Mouse (Mus musculus) midbrain, embryonic 12.5 days (tissue): ENCODE measurements around the gene Ccdc172. TPM values are rescaled to one million over a fixed set of nuclear protein-coding genes. Genes with fewer than 3 reads are reported as not detected.

Experiments
- ATAC-seq: fragments of 200-750 bp; cut with Nextera tagmentation; 2 replicates; pipeline ENCODE4 v1.8.0; 2017; ENCODE audit warnings: low read depth, moderate TSS enrichment, moderate library complexity; ENCODE audit not compliant: low FRiP score
- H3K27ac ChIP-seq: fragments of 300-500 bp; sonication (generic); replicated peaks from 2 replicates; pipeline ENCODE4 v1.5.1; 2016; ENCODE audit warnings: mild to moderate bottlenecking
- H3K27me3 ChIP-seq: fragments of 300-500 bp; sonication (generic); 2 replicates; pipeline ENCODE4 v1.6.1; 2016; ENCODE audit warnings: mild to moderate bottlenecking
- H3K36me3 ChIP-seq: fragments of 300-500 bp; sonication (generic); 2 replicates; pipeline ENCODE4 v1.6.1; 2016
- H3K4me1 ChIP-seq: fragments of 300-500 bp; sonication (generic); 2 replicates; pipeline ENCODE4 v1.6.1; 2016
- H3K4me2 ChIP-seq: fragments of 300-500 bp; sonication (generic); replicated peaks from 2 replicates; pipeline ENCODE4 v1.6.1; 2016; ENCODE audit warnings: mild to moderate bottlenecking, moderate library complexity
- H3K4me3 ChIP-seq: fragments of 300-500 bp; sonication (generic); 2 replicates; pipeline ENCODE4 v1.5.1; 2016; ENCODE audit warnings: mild to moderate bottlenecking
- H3K9ac ChIP-seq: fragments of 300-500 bp; sonication (generic); replicated peaks from 2 replicates; pipeline ENCODE4 v1.6.1; 2016; ENCODE audit warnings: mild to moderate bottlenecking, moderate library complexity
- H3K9me3 ChIP-seq: fragments of 300-500 bp; sonication (generic); 2 replicates; pipeline ENCODE4 v1.6.1; 2016; ENCODE audit warnings: mild to moderate bottlenecking
- WGBS: fragments of 180-500 bp; shearing (Covaris S2); methylation state at CpG from one replicate; pipeline ENCODE4 v1.1.7; 2016; 5-methylcytosine and 5-hydroxymethylcytosine counted together
- polyA plus RNA-seq: library from polyadenylated mRNA; unstranded; fragments of >200 nt; fragmentation: Nextera tagmentation; extraction: Ambion mirVana; gene quantifications from 2 replicates; pipeline ENCODE4 v1.2.1, GENCODE M21; 2016

The Ccdc172 gene
- not detected in 2 replicates for polyA plus RNA-seq

DNA sequence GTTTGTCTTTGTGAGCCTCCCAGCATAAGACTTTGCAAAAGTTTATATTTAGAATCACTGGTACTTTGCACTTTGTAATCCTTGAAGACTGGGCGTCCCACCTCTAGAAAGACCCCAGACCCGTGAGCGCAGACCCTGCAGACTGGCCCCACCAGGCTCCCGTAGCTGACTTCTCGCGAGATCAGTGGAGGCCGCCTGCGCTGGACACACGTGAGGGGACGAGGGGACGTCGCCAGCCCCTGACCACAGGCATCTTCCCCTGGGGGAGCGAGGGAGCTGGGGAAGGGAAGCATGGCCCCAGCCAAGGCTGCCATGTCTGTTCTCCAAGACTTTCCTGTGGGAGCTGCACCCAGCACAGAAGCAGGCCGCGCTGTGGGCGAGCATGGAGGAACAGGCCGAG lies at the start of gene Ccdc172:
TSS of gene Ccdc172 (plus strand) at position 176 of the 400 bp plus-strand sequence.
- Histone ChIP-seq H3K9ac (no peak within 1 kb of the TSS), H3K4me3 (no peak within 1 kb of the TSS), H3K36me3 (no peaks in the 10 kb centered on the region), H3K27me3 (no peaks in the 10 kb centered on the region), H3K27ac (no peak within 1 kb of the TSS), H3K4me2 (no peak within 1 kb of the TSS), H3K9me3 (no peaks in the 10 kb centered on the region), H3K4me1 (no peaks in the 10 kb centered on the region)
- 95% methylated on average over 17 of the region's 17 CpGs for WGBS
- no peak for ATAC-seq

DNA sequence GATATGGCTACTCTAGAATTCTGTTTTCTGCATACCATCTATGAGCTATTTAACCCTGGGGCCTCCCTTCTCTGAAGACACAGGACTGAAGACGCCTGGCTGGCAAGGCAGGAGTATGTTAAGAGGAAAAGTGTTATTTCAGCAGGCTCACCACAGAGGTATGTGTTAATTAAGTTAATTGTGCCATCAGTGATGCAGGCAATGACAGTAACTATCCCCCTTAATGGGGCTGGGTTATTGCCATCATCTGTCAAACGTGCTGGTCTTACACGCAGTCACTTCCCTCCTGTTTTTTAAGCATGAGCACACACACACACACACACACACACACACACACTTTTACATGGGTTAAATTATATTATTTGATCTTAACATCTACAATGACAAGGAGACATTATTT lies 48.0 kb upstream of the Ccdc172 start:
- 79% methylated on average over 3 of the region's 3 CpGs for WGBS
- no peak overlapping the region for H3K4me2 ChIP-seq
- H3K36me3 ChIP-seq, result no peaks in the 10 kb centered on the region
- ATAC-seq, result no peak
- H3K9me3 ChIP-seq, result no peaks in the 10 kb centered on the region
- H3K27ac ChIP-seq, result no peak overlapping the region
- H3K4me3 ChIP-seq, result no peak overlapping the region
- H3K9ac ChIP-seq, result no peak overlapping the region
- H3K27me3 ChIP-seq, result no peaks in the 10 kb centered on the region
- H3K4me1 ChIP-seq, result peaks cover 17% of the 10 kb centered on the region

DNA sequence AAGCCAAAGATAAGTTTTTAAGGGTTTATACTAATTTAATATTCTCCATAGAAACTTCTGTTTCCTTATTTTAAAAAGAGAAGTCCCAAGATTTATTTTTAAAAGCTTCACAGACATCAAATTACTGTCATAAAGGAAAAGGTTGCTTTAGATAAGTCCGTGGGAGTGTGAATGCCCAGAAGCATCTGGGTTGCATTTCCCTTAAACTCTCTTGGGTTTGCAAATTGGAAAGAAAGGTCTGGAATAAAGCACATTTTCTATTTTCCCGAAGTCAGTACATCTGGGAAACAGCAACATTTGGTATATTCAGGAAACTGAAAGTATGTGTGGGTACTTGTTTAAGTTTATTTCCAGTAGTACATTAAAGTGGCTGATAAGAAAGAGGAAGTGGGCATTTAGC lies 43.5 kb upstream of the Ccdc172 start:
- Histone ChIP-seq H3K27ac (no peak overlapping the region), H3K9ac (no peak overlapping the region), H3K4me3 (no peak overlapping the region), H3K4me2 (no peak overlapping the region), H3K27me3 (no peaks in the 10 kb centered on the region), H3K4me1 (0 out of 2 replicates have a peak, but pooled peaks cover 8% of the 10 kb centered on the region), H3K36me3 (no peaks in the 10 kb centered on the region), H3K9me3 (no peaks in the 10 kb centered on the region)
- no peak for ATAC-seq
- 57% methylated on average over 2 of the region's 2 CpGs for WGBS

DNA sequence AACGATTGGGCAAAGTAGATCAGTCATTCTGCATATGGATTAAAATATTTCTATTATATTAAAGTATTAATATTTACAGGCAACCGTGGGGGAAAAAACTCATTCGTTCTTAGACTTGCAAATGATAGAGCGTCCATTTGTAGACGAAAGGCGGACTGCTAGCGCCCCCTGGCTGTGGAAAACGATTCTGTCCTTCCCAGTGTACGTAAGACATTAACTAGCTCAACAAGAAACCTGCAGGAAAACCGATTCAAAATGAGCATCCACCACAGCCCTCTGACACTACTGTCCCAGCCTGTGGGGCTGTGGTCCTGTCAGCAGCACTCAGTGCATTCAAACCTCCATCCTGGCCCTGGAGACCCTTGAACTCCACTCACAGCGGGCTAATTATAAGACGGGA lies 42.4 kb upstream of the Ccdc172 start:
- Histone ChIP-seq H3K4me2 (no peak overlapping the region), H3K4me1 (0 out of 2 replicates have a peak, but pooled peaks cover 8% of the 10 kb centered on the region), H3K9me3 (no peaks in the 10 kb centered on the region), H3K36me3 (no peaks in the 10 kb centered on the region), H3K27ac (no peak overlapping the region), H3K27me3 (no peaks in the 10 kb centered on the region), H3K9ac (no peak overlapping the region), H3K4me3 (no peak overlapping the region)
- ATAC-seq, result no peak
- WGBS, result 17% methylated on average over 12 of the region's 12 CpGs

DNA sequence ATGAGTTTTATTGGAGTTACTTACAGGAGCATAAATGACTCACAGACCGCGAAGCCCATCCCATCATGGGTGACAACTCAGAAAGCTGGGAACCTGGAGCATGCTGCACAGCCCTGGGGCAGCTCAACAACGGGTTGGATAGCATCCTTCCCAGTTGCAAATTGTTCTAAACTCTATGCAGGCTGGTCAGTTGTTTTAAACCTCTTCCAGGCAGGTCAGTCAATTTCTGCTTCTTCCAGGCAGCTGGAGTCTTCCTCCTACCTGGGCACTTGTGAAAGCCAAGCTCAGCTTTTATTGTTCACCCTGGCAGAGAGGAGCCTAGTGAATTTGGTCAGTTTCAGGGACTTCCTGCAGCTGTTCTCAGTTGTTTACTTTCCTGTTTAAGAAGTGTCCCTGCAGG lies 37.5 kb upstream of the Ccdc172 start:
- 94% methylated on average over 3 of the region's 3 CpGs for WGBS
- Histone ChIP-seq H3K4me2 (no peak overlapping the region), H3K4me3 (no peak overlapping the region), H3K27ac (no peak overlapping the region), H3K9ac (no peak overlapping the region), H3K36me3 (no peaks in the 10 kb centered on the region), H3K9me3 (0 out of 2 replicates have a peak, but pooled peaks cover under 1% of the 10 kb centered on the region), H3K4me1 (no peaks in the 10 kb centered on the region), H3K27me3 (no peaks in the 10 kb centered on the region)
- no peak for ATAC-seq

DNA sequence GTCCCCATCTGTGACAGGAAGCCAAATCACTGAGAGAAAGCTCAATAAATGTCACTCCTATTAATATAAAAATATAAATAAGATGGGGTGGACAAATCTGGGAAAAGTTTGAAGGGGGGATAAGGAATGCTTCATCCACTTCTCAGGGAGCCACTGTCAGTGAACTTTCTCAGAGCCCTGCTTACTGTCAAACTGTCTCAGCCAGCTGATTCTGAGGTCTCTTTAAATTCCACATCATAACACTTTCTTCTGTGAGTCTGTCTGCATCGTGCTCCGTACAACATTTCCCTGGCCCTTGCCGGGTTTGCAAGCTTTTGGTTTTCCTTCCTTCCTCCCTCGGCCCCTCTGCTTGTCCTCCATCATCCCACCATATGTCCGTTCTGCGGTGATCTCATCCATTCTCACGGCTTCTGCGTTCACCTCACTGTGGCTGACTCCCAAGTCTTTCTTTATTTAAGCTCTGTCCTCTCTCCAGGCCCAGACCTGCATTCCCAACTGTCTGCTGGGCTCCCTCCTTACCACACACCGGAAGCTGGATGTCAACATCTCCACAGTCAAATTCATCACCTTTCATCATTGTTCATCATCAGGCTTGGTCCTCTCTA lies 29.3 kb upstream of the Ccdc172 start:
- Histone ChIP-seq H3K27me3 (no peaks in the 10 kb centered on the region; the same call in 1 of the 2 replicates), H3K9me3 (peaks cover 13% of the 10 kb centered on the region; the same call in 1 of the 2 replicates), H3K4me2 (no peak overlapping the region), H3K36me3 (no peaks in the 10 kb centered on the region), H3K9ac (no peak overlapping the region), H3K4me3 (no peak overlapping the region), H3K27ac (no peak overlapping the region), H3K4me1 (no peaks in the 10 kb centered on the region)
- no peak for ATAC-seq
- WGBS, result 90% methylated on average over 9 of the region's 9 CpGs

DNA sequence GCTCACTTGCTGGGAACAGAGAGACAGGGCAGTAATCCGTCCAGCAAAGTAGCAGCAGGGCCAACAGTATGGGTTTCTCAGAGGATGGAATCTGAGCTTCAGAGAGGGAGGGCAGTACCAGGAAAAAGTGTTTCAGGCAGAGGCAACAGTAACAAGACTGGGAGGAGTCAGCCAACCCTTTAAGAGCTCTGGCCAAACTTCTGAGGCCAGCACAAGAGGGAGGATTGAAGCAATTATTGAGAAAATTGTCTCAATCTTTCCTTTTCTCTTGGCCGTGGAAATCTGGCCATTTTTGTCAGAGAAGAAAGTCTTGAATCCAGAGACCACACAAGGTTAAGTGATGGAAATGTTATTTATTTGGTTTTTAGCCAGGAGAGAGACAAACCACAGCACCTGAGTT lies 25.1 kb upstream of the Ccdc172 start:
- Histone ChIP-seq H3K27ac (no peak overlapping the region), H3K9ac (no peak overlapping the region), H3K9me3 (0 out of 2 replicates have a peak, but pooled peaks cover 8% of the 10 kb centered on the region), H3K4me1 (no peaks in the 10 kb centered on the region), H3K4me2 (no peak overlapping the region), H3K4me3 (no peak overlapping the region), H3K27me3 (no peaks in the 10 kb centered on the region; the same call in 1 of the 2 replicates), H3K36me3 (no peaks in the 10 kb centered on the region)
- no peak for ATAC-seq
- WGBS, result 63% methylated on average over 2 of the region's 2 CpGs

DNA sequence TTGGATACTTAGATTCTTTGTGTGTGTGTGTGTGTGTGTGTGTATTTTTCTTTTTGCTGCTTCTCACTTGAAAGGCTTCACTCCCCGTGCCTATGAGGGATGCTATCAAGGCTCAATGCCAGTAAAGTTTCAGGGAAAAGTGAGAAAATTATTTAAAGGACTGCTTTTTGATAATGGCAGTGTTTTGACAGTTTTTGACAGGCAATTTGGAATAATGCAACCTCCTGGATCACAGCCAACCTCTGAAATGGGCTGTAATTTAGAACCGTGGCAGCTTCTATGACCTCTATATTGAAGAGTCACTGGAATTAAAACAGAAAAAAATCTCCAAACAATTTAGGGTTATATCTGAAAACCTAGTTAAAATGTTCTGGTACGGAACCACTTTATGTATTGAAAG lies 14.7 kb upstream of the Ccdc172 start:
- Histone ChIP-seq H3K9me3 (no peaks in the 10 kb centered on the region), H3K27ac (no peak overlapping the region), H3K27me3 (no peaks in the 10 kb centered on the region), H3K4me2 (no peak overlapping the region), H3K9ac (no peak overlapping the region), H3K4me3 (no peak overlapping the region), H3K36me3 (no peaks in the 10 kb centered on the region), H3K4me1 (0 out of 2 replicates have a peak, but pooled peaks cover 4% of the 10 kb centered on the region)
- ATAC-seq, result no peak
- WGBS, result 81% methylated on average over 3 of the region's 3 CpGs

DNA sequence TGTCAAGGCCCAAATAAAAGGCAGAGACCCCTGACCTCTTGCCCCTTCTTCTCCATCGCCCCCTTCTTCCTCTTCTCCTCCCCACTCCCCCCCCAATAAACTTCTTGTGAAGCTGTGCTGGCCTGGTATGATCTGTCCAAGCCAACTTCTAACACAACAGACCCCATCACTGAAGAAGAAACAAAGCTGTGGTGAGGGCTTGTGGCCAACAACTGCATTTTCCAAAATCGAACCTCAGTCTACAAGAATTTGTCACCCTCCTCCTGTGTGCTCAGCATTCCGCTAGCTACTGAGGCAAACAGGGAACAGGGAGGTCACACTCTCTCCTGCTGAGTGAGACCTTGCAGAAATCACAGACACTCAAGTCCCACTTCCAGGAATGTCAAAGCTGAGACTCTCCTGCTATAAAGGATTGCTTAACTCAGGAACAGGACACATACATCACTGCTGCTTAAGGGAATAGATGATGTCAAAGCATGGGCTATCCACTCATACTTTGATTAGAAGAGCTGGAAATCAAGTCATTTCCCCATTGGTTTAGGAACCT lies 12.3 kb upstream of the Ccdc172 start:
- no peaks in the 10 kb centered on the region for H3K36me3 ChIP-seq
- no peak overlapping the region for H3K4me3 ChIP-seq
- no peaks in the 10 kb centered on the region for H3K9me3 ChIP-seq
- H3K4me1 ChIP-seq, result peaks cover 4% of the 10 kb centered on the region; the same call in 1 of the 2 replicates
- WGBS, result 75% methylated on average over 3 of the region's 3 CpGs
- H3K9ac ChIP-seq, result no peak overlapping the region
- ATAC-seq, result no peak
- no peak overlapping the region for H3K27ac ChIP-seq
- no peak overlapping the region for H3K4me2 ChIP-seq
- no peaks in the 10 kb centered on the region for H3K27me3 ChIP-seq

DNA sequence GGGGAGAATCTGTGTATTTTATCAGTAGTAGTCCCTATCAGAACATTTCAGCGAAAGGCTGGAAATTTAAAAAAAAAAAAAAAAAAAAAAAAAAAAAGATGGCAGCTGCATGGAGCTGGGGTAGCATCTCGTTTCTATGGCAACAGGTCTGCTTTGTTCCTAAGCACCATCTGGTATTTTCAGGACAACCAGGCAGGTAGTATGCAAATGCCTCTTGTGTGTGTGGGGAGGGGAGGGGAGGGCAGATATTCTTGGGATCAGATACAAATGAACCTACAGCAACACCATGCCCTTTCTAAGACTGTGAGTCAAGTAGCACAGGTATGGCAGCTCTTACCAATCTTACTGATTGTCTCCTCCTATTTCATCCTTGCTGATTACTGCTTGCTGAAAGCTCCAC lies 11.7 kb upstream of the Ccdc172 start:
- H3K4me2 ChIP-seq, result no peak overlapping the region
- peaks cover 4% of the 10 kb centered on the region; the same call in 1 of the 2 replicates for H3K4me1 ChIP-seq
- H3K9me3 ChIP-seq, result no peaks in the 10 kb centered on the region
- WGBS, result 96% methylated on average over 2 of the region's 2 CpGs
- ATAC-seq, result peak; percentile 23; the same call in 1 of the 2 replicates
- H3K4me3 ChIP-seq, result no peak overlapping the region
- no peaks in the 10 kb centered on the region for H3K36me3 ChIP-seq
- H3K27ac ChIP-seq, result no peak overlapping the region
- H3K9ac ChIP-seq, result no peak overlapping the region
- H3K27me3 ChIP-seq, result no peaks in the 10 kb centered on the region

DNA sequence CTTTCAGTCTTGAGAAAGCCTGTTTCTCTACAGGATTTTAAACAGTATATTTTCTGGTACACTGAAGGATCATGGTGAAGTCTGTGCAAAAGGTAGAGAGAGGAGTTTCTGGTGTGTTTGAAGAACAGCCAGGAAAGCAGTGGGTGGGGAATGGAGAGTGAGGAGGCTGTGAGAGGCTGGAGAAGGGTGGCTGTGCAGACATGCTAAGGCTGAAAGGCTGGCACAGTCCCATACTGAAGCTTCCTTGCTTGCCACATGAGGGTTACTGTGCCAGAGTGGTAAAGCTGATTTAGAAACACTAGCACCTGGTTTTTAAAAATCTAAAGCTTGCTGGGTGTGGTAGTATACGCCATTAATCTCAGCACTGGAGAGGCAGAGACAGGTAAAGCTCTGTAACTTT lies 9.9 kb downstream of the Ccdc172 start:
- no peak for ATAC-seq
- no peak overlapping the region for H3K27ac ChIP-seq
- peaks cover 5% of the 10 kb centered on the region; the same call in 1 of the 2 replicates for H3K27me3 ChIP-seq
- H3K4me2 ChIP-seq, result no peak overlapping the region
- no peaks in the 10 kb centered on the region for H3K9me3 ChIP-seq
- H3K4me3 ChIP-seq, result no peak overlapping the region
- 91% methylated on average over 1 of the region's 1 CpGs for WGBS
- H3K4me1 ChIP-seq, result peaks cover 14% of the 10 kb centered on the region
- H3K9ac ChIP-seq, result no peak overlapping the region
- no peaks in the 10 kb centered on the region for H3K36me3 ChIP-seq

DNA sequence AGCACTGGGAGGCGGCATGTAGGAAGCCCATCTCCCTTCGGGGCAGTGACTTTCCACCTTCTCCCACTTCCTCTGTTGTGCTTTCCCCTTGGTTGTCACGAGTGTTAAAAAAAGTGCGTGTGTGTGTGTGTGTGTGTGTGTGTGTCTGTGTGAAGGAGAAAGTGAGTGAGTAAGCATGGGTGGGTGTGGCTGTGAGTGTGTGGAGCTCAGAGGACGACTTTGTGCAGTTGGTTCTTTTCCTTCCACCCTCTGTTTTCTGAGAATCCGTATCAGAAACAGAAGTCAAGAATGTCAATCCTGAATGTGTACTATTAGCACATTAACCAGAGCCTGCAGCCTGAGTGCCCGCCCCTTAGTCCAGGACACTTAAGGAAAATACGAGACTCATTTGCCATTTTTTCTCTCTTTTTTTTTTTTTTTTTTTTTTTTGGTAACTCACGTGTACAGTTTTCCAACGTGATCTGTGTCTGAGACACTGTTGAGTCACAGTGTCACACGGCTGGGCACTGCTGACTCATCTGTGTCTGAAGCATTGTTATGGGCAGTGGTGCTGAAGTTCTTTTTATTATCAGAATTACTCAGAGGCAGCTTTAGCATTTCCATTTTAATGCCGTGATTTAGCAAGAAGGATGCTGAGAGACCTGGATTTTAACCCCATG lies 12.1 kb downstream of the Ccdc172 start:
- no peak overlapping the region for H3K4me3 ChIP-seq
- H3K4me1 ChIP-seq, result peaks cover 14% of the 10 kb centered on the region
- no peaks in the 10 kb centered on the region for H3K9me3 ChIP-seq
- WGBS, result 59% methylated on average over 12 of the region's 12 CpGs
- no peak overlapping the region for H3K27ac ChIP-seq
- no peak overlapping the region for H3K9ac ChIP-seq
- no peak for ATAC-seq
- H3K27me3 ChIP-seq, result peaks cover 5% of the 10 kb centered on the region; the same call in 1 of the 2 replicates
- no peak overlapping the region for H3K4me2 ChIP-seq
- H3K36me3 ChIP-seq, result no peaks in the 10 kb centered on the region
